Mouse (Mus musculus) liver, adult 2 months (tissue): ENCODE results near the gene Gm43638. TPM values are rescaled to one million over a fixed set of nuclear protein-coding genes. Genes with fewer than 3 reads are reported as not detected.
"Not testable (repeated sequence)": the region's sequence is repeated elsewhere in the genome, so short reads cannot be mapped to it uniquely, and the experiment has no call there.

Experiments
- DNase-seq: peaks from one replicate; pipeline ENCODE4 v3.0.0-alpha.2; 2011; ENCODE audit warnings: low read depth, low spot score; ENCODE audit errors: extremely low read depth
- H3K27ac ChIP-seq: fragments of 200-500 bp; replicated peaks from 2 replicates; pipeline ENCODE4 v1.5.1; 2012; ENCODE audit warnings: low read depth, mild to moderate bottlenecking, control low read depth, inconsistent platforms, low read length; ENCODE audit not compliant: insufficient read depth
- H3K27me3 ChIP-seq: fragments of 200-500 bp; 2 replicates; pipeline ENCODE4 v1.6.1; 2012; ENCODE audit warnings: mild to moderate bottlenecking, moderate library complexity, low read length, inconsistent platforms; ENCODE audit not compliant: control insufficient read depth, insufficient read depth
- H3K36me3 ChIP-seq: fragments of 200-500 bp; 2 replicates; pipeline ENCODE4 v1.6.1; 2012; ENCODE audit warnings: low read length, inconsistent platforms; ENCODE audit not compliant: control insufficient read depth, insufficient read depth
- H3K4me1 ChIP-seq: fragments of 200-500 bp; 2 replicates; pipeline ENCODE4 v1.6.1; 2011; ENCODE audit warnings: low read length; ENCODE audit not compliant: control insufficient read depth, insufficient read depth
- H3K4me3 ChIP-seq: fragments of 200-500 bp; 2 replicates; pipeline ENCODE4 v1.5.1; 2011; ENCODE audit warnings: low read depth, mild to moderate bottlenecking, control low read depth, low read length, moderate library complexity; ENCODE audit not compliant: insufficient read depth
- H3K79me2 ChIP-seq: fragments of 200-500 bp; 2 replicates; pipeline ENCODE4 v1.6.1; 2012; ENCODE audit warnings: inconsistent platforms, mild to moderate bottlenecking, low read length, moderate library complexity; ENCODE audit not compliant: control insufficient read depth, insufficient read depth
- H3K9ac ChIP-seq: fragments of 200-500 bp; 2 replicates; pipeline ENCODE4 v1.6.1; 2012; ENCODE audit warnings: low read depth, mild to moderate bottlenecking, control low read depth, inconsistent platforms, low read length
- CTCF ChIP-seq: fragments of 200-500 bp; IDR thresholded peaks from 2 replicates; pipeline ENCODE4 v1.5.1; 2011; ENCODE audit warnings: low read depth, low read length, control low read depth
- POLR2A ChIP-seq: fragments of 200-500 bp; IDR thresholded peaks from 2 replicates; pipeline ENCODE4 v1.6.1; 2011; ENCODE audit warnings: low read length, control low read depth; ENCODE audit not compliant: insufficient read depth; ENCODE audit errors: extremely low read depth
- WGBS: fragments of 180-500 bp; shearing (Covaris S2); methylation state at CpG from one replicate; pipeline ENCODE4 v1.1.7; 2018; 5-methylcytosine and 5-hydroxymethylcytosine counted together
- polyA plus RNA-seq: library from polyadenylated mRNA; depleted of rRNA; stranded (reverse); fragments of >200 nt; gene quantifications from 2 replicates; pipeline ENCODE4 v1.2.3, GENCODE M21; 2012; rRNA removed
- total RNA-seq: library from RNA; depleted of rRNA; stranded (reverse); fragments of >200 nt; gene quantifications from 2 replicates; pipeline ENCODE4 v1.2.3, GENCODE M21; 2014; rRNA removed

The Gm43638 gene
- total RNA-seq: not detected in 2 replicates
- polyA plus RNA-seq: not detected in 2 replicates

DNA sequence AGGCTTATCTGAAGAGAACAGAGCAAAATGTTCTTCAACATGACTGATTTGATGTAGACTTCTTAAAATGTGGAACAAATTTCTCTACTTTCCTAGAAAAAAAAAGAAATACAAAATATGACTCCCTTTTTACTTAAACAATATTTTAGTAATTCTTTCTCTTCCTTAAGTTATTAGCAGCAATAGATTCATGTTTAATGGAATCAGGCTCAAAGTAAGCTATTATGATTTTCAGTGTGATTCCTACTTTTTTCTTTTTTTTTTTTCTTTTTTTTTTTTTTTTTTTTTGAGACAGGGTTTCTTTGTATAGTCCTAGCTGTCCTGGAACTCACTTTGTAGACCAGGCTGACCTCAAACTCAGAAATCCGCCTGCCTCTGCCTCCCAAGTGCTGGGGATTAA, at the start of gene Gm43638:
Gene Gm43638, minus strand, starts transcription at position 101 of the 400 bp plus-strand sequence.
- not testable (repeated sequence) for H3K9ac ChIP-seq, H3K79me2 ChIP-seq, H3K4me3 ChIP-seq, H3K27ac ChIP-seq, H3K36me3 ChIP-seq, H3K27me3 ChIP-seq, H3K4me1 ChIP-seq, DNase-seq
- 90% methylated on average over 1 of the region's 1 CpGs for WGBS

DNA sequence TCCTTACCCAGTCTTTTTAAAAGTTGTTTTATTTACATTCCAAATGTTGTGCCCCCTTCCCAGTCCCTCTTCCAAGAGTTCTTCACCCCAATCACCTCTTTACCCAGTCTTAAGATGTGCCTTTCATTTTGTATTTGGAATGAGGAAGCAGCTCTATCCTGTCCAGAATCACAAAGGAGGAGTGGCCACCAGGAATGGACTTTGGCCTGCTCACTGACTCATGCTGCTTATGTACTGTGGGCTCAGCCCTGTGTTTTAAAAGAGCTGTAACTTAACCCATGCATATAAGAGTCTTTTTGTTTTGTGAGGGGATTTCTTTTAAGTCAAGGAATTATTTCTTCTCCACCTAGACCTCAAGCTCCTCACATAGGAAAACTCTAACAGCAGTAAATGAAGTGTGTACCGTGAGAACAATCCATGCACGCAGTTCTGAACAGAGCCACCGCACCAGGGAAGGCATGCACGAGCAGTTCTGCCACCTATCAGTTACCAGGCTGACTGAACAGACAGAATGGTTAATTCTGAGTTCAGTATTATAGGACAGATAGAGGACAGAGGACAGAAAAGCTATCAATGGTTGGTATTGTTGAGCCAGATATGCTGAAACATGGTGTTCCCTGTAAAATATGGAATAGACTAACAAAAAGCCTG, 49.5 kb upstream of the Gm43638 start:
- no peaks in the 10 kb centered on the region for H3K27me3 ChIP-seq
- 27% methylated on average over 4 of the region's 4 CpGs for WGBS
- peak overlapping the region; percentile 51; the same call in 1 of the 2 replicates for H3K9ac ChIP-seq
- H3K36me3 ChIP-seq: no peaks in the 10 kb centered on the region
- peaks cover 4% of the 10 kb centered on the region; the same call in 1 of the 2 replicates for H3K4me1 ChIP-seq
- TF ChIP-seq CTCF (no peak), POLR2A (0 out of 2 replicates have a peak, but pooled peaks have one; percentile 27)
- H3K79me2 ChIP-seq: no peaks in the 10 kb centered on the region; the same call in 1 of the 2 replicates
- no peak overlapping the region for H3K4me3 ChIP-seq
- DNase-seq: peak; percentile 95
- peak overlapping the region; percentile 96 for H3K27ac ChIP-seq

DNA sequence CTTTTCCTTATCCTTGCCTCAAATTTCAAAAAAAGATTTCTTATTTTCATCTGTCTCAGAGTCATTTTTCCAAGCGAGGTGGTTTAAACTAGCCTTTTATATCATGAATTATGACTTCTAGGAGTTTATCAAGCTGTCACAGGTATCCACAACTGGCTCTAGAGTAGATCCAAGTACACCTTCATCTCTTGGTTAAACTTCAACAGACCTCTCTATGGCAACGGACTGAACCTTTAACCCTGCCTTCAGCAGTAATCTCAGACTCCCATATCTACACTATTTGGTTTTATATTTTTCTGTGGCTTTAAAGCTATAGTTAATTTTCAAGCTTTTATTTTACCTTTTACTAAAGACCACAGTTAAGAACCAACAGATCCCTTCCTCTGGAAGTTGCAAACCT, 45.7 kb upstream of the Gm43638 start:
- no peak overlapping the region for H3K4me3 ChIP-seq
- H3K27ac ChIP-seq: peak overlapping the region; percentile 78
- no peak for TF ChIP-seq POLR2A
- TF ChIP-seq CTCF: no peak
- H3K27me3 ChIP-seq: no peaks in the 10 kb centered on the region
- peaks cover 1% of the 10 kb centered on the region; the same call in 1 of the 2 replicates for H3K4me1 ChIP-seq
- peak; percentile 93 for DNase-seq
- no peaks in the 10 kb centered on the region; the same call in 1 of the 2 replicates for H3K79me2 ChIP-seq
- H3K9ac ChIP-seq: no peak overlapping the region
- 16% methylated on average over 2 of the region's 2 CpGs for WGBS
- no peaks in the 10 kb centered on the region; the same call in 1 of the 2 replicates for H3K36me3 ChIP-seq

DNA sequence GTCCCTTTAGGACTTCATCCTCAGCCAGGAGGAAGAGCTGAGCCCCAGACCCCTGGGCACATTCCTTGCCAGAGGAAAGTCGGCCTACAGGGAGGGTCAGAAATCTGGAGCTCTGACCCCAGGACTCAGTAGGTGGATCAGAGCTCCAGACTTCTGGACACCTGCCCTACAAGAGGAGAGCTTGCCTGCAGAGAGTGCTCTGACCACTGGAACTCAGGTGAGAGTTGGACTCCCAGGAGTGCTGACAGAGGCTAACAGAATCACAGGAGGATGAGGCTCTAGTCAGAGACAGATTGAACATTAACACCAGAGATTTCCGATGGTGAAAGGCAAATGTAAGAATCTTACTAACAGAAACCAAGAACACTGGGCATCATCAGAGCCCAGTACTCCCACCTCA, 37.0 kb upstream of the Gm43638 start:
- H3K4me1 ChIP-seq, H3K27ac ChIP-seq, H3K27me3 ChIP-seq, H3K79me2 ChIP-seq, H3K36me3 ChIP-seq, H3K9ac ChIP-seq, DNase-seq, H3K4me3 ChIP-seq: not testable (repeated sequence)
- WGBS: 88% methylated on average over 2 of the region's 2 CpGs

DNA sequence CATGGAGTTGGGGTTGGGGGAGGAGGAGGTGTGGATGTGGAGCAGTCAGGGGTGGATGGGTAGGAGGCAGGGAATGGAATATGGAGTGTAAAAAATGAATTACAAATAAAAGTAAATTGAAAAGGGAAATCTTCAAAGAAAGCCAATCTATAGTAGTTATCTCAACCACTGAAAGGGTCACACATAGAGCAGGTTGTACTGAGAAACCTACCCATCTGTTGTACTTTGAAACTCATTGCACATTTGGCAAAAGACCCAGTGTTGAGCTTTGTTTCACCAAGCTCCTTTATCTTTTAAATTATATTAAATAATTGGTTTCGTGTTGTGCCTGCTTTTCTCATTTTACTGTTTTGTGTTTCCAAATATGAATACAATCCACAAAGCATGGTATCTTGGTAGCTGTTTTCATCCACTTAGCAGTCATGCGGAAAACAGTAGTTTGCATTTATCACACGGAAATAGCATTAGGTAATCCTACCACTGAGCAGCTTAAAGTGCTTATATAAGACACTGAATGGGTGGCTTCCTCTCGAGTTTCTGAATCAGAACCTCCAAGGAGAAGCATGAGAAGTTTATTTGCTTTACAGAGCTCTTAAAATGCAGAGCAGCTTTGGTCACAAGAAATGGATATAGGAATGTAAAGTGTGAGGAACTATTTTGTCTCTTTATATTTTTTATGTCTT, 19.3 kb upstream of the Gm43638 start:
- no peaks in the 10 kb centered on the region for H3K27me3 ChIP-seq
- peak; percentile 13 for DNase-seq
- H3K79me2 ChIP-seq: no peaks in the 10 kb centered on the region
- H3K9ac ChIP-seq: no peak overlapping the region
- no peak overlapping the region for H3K27ac ChIP-seq
- no peaks in the 10 kb centered on the region for H3K36me3 ChIP-seq
- no peaks in the 10 kb centered on the region for H3K4me1 ChIP-seq
- no peak overlapping the region for H3K4me3 ChIP-seq
- 70% methylated on average over 4 of the region's 4 CpGs for WGBS
- TF ChIP-seq CTCF: no peak
- no peak for TF ChIP-seq POLR2A

DNA sequence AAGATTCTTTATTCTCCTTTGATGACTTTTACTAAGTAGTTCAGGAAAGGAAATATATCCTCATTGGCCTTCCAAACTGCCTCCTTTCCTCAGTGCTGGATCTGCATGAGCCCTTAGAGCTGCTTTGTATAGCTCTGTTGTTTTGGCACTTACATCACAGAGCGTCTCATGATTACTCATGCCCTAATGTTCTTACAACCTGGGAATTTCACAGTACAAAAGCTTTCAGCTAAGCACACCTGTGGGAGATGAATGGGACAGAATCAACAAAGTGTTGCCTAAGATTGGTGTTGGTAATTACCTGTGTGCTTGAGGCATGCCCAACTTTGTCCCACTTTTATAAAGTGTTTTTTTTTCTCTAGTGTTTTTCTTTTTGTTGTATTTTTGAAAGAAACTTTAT, 16.1 kb upstream of the Gm43638 start:
- peaks cover 4% of the 10 kb centered on the region; the same call in 1 of the 2 replicates for H3K4me1 ChIP-seq
- H3K27me3 ChIP-seq: no peaks in the 10 kb centered on the region
- 79% methylated on average over 1 of the region's 1 CpGs for WGBS

More for the DNA sequence above, 16.1 kb upstream of the Gm43638 start:
- Histone ChIP-seq H3K4me3 (no peak overlapping the region), H3K27ac (no peak overlapping the region), H3K79me2 (no peaks in the 10 kb centered on the region), H3K9ac (no peak overlapping the region), H3K36me3 (no peaks in the 10 kb centered on the region)
- no peak for DNase-seq
- TF ChIP-seq CTCF (no peak), POLR2A (no peak)
